Mouse (Mus musculus) lung, embryonic 16.5 days (tissue): ENCODE data around the gene Nxpe3. TPM values are rescaled to one million over a fixed set of nuclear protein-coding genes. Genes with fewer than 3 reads are reported as not detected.

Source experiments
- ATAC-seq: fragments of 200-750 bp; cut with Nextera tagmentation; 2 replicates; pipeline ENCODE4 v1.8.0; 2017; ENCODE audit warnings: low read depth, mild to moderate bottlenecking, moderate library complexity
- H3K27ac ChIP-seq: fragments of 300-500 bp; sonication (generic); 2 replicates; pipeline ENCODE4 v1.5.1; 2014; ENCODE audit warnings: mild to moderate bottlenecking, control low read depth, low read length
- H3K27me3 ChIP-seq: fragments of 300-500 bp; sonication (generic); 2 replicates; pipeline ENCODE4 v1.6.1; 2014; ENCODE audit warnings: low read depth, low read length, mixed read lengths; ENCODE audit not compliant: control insufficient read depth, insufficient read depth
- H3K36me3 ChIP-seq: fragments of 300-500 bp; sonication (generic); 2 replicates; pipeline ENCODE4 v1.6.1; 2014; ENCODE audit warnings: low read length; ENCODE audit not compliant: control insufficient read depth, insufficient read depth
- H3K4me1 ChIP-seq: fragments of 300-500 bp; sonication (generic); replicated peaks from 2 replicates; pipeline ENCODE4 v1.6.1; 2014; ENCODE audit warnings: low read length, mixed read lengths; ENCODE audit not compliant: control insufficient read depth, insufficient read depth
- H3K4me2 ChIP-seq: fragments of 300-500 bp; sonication (generic); 2 replicates; pipeline ENCODE4 v1.6.1; 2014; ENCODE audit warnings: low read depth, low read length, control low read depth
- H3K4me3 ChIP-seq: fragments of 300-500 bp; sonication (generic); 2 replicates; pipeline ENCODE4 v1.5.1; 2014; ENCODE audit warnings: mild to moderate bottlenecking, low read length, control low read depth
- H3K9ac ChIP-seq: fragments of 300-500 bp; sonication (generic); 2 replicates; pipeline ENCODE4 v1.6.1; 2014; ENCODE audit warnings: low read length, control low read depth
- H3K9me3 ChIP-seq: fragments of 300-500 bp; sonication (generic); 2 replicates; pipeline ENCODE4 v1.6.1; 2016; ENCODE audit warnings: low read length; ENCODE audit not compliant: control insufficient read depth
- WGBS: fragments of 180-500 bp; shearing (Covaris S2); extraction: QIAGEN DNeasy Blood & Tissue Kit; methylation state at CpG from one replicate; pipeline ENCODE4 v1.1.7; 2014; 5-methylcytosine and 5-hydroxymethylcytosine counted together
- polyA plus RNA-seq: library from polyadenylated mRNA; unstranded; fragments of >200 nt; fragmentation: Nextera tagmentation; extraction: Ambion mirVana; gene quantifications from 2 replicates; pipeline ENCODE4 v1.2.1, GENCODE M21; 2015

The Nxpe3 gene
- polyA plus RNA-seq, result 0.99 and 1.1 TPM in 2 replicates

DNA sequence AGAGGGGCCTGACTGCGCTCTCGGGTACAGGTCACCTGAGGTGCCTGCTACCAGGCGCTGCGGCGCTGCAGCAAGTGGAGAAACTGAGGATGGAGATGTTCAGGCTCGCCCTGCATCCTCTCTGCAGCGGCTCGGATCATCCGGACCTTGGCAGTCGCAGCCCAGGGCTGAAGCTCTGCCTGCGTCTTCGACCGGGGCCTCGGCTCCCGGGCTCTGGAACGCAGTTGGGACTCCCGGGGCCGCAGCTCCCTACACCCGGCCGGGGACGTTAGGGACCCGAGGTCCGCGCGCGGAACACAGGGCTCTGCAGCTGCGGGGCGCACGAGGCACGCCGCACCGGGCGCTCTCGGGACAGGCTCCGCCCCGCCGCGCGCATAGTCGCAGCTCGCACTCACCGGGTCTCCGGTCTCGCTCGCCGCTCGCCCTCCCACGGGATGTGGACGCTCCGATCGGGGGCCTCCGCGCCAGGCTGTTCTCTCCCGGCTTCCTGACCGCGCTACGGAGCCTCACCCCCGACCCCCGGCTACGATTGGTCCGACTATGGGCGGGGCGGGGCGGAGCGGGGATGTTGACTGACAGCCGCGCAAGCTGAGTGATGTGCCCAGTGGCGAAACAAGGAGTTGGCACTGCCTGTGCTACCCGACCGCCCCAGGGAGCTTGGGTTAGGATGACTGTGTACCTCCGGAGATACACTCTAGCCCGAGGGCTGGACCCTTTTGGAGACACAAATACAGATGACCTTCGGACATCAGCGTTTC lies at the start of gene Nxpe3:
Gene Nxpe3 (minus strand): TSS at position 393 of the 758 bp plus-strand sequence.
- Histone ChIP-seq H3K9me3 (no peaks in the 10 kb centered on the region), H3K4me2 (peak within 1 kb of the TSS; percentile 88), H3K9ac (peak within 1 kb of the TSS; percentile 80), H3K4me3 (peak within 1 kb of the TSS; percentile 80), H3K4me1 (peaks cover 7% of the 10 kb centered on the region), H3K27me3 (no peaks in the 10 kb centered on the region), H3K36me3 (no peaks in the 10 kb centered on the region), H3K27ac (peak within 1 kb of the TSS; percentile 89)
- peak; percentile 95 for ATAC-seq
- under 1% methylated on average over 63 of the region's 74 CpGs for WGBS

DNA sequence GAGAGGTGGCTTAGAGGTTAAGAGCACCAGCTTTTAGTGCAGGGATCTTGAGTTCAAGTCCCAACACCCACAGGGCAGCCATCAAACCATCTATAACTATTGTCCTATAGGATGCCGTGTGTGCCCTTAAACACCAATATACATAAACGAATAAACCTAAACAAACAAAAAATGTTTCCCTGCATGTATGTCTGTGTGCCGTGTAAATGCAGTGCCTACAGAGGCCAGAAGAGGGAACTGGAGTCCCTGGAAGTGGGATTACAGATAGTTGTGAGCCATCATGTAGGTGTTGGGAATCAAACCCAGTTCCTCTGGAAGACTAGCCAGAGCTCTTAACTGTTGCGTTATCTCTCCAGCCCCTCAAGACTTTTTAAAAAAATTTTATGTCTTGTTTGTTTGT lies 45.7 kb upstream of the Nxpe3 start:
- Histone ChIP-seq H3K9me3 (no peaks in the 10 kb centered on the region), H3K9ac (no peak overlapping the region), H3K27ac (no peak overlapping the region), H3K27me3 (no peaks in the 10 kb centered on the region), H3K4me2 (no peak overlapping the region), H3K4me3 (no peak overlapping the region), H3K36me3 (no peaks in the 10 kb centered on the region), H3K4me1 (no peaks in the 10 kb centered on the region)
- WGBS, result 91% methylated on average over 4 of the region's 4 CpGs
- ATAC-seq, result no peak

DNA sequence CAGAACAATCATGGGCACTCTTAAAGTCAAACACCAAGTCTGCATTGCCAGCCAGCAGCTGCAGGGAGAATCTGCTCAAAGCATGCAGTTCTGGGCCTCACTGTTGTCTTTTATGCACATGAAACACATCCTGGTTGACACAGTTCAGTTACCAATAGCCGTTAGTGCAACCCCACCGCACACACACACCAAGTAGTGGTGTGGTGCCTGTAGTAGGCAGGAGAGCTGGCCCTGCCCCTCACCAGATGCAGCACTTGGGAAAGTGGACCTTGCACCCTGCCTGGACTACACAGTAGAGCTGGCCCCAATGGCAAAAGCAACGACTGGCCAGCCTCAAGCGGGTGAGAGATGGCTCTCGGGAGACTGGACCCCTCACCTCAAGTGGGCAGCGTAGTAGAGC lies 44.6 kb upstream of the Nxpe3 start:
- Histone ChIP-seq H3K9ac (no peak overlapping the region), H3K4me2 (no peak overlapping the region), H3K27ac (no peak overlapping the region), H3K4me1 (no peaks in the 10 kb centered on the region), H3K36me3 (no peaks in the 10 kb centered on the region), H3K4me3 (no peak overlapping the region), H3K27me3 (no peaks in the 10 kb centered on the region), H3K9me3 (no peaks in the 10 kb centered on the region)
- WGBS, result 82% methylated on average over 6 of the region's 6 CpGs
- ATAC-seq, result no peak

DNA sequence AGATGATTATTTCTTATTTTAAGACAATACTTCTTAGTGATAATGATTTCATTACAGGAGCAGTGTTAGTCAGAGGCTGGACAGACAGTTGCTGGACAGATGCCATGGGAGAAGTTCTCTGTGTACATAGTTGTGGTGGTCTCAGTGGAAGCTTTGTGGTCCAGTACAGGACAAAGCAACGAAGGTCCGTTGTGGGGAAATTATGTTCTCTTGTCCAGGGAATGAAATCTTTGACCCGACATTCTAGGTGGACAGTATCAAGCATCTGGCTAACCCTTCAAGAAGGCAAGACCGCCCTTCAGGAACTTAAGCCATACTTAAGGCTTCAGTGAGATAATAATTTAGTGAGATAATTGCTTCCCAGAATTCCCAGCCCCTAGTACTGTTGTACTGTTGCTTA lies 43.7 kb upstream of the Nxpe3 start:
- H3K9ac ChIP-seq, result no peak overlapping the region
- 90% methylated on average over 4 of the region's 4 CpGs for WGBS
- no peak overlapping the region for H3K4me3 ChIP-seq
- no peak for ATAC-seq
- H3K4me2 ChIP-seq, result no peak overlapping the region
- no peaks in the 10 kb centered on the region for H3K4me1 ChIP-seq
- H3K27me3 ChIP-seq, result no peaks in the 10 kb centered on the region
- H3K9me3 ChIP-seq, result no peaks in the 10 kb centered on the region
- no peaks in the 10 kb centered on the region for H3K36me3 ChIP-seq
- no peak overlapping the region for H3K27ac ChIP-seq

DNA sequence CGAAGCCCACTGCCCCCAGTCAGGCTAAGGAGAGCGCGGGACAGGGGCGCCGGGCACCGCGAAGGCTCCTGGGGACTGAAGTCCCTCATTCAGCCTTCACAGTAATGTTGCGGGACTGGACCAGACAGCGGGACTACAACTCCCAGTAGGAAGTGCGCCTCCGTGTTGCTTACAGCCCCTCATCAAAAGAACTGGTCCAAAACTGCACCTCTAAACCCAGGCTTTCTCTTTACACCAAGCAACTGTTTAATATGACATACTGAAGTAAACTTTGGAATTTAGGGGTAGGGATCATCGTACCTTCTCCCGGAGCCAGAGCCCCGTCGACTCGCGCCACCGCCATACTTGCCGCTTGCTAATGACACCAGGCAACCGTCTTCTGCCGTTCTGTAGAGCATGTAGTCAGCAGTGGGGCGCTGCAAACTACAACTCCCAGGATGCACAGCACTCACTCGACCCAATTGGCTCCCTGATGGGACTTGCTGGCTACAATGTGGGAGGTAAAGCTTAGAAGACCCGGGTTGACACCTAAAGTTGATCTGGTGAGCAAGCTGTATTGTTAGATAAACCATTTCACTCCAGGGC lies 39.5 kb upstream of the Nxpe3 start, which contains the start of gene Cep97:
Gene Cep97 (minus strand): TSS at position 403 of the 585 bp plus-strand sequence.
- no peak within 1 kb of the TSS for H3K27ac ChIP-seq

DNA sequence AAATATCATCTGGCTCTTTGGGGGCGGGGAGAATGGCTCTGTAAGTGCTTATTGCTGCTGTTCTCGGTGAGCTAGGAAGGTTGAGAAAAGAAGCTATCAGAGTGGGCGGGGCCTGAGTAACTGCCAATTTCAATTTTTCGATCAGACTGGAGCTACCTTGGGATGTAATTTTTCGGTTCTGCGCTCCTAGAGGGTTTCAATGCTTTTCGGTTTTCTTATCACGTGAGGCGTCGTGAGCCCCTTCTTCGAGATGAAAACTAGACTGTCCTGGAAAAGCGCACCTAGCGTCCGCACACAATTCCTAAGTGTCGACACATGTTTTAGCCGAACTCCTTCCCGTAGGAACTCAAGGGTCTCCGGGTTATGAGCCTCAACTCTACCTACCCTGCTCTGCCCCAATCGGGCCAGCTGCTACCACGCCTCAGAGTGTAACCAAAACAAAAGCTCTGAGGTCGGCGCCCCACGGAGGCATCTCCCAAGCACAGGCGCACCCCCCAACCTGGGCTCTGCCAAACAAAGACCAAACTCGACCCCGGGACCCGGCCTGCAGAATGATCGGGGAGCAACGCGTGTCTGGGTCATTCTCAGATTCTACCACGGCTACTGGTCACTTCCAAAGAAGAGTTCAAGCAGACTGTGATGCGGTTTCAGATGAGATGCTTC lies 38.7 kb upstream of the Nxpe3 start:
- no peaks in the 10 kb centered on the region for H3K4me1 ChIP-seq
- H3K27me3 ChIP-seq, result no peaks in the 10 kb centered on the region
- no peaks in the 10 kb centered on the region for H3K9me3 ChIP-seq
- peak overlapping the region; percentile 68 for H3K9ac ChIP-seq
- H3K27ac ChIP-seq, result no peak overlapping the region
- H3K4me3 ChIP-seq, result peak overlapping the region; percentile 68
- under 1% methylated on average over 32 of the region's 32 CpGs for WGBS
- H3K4me2 ChIP-seq, result peak overlapping the region; percentile 73
- H3K36me3 ChIP-seq, result no peaks in the 10 kb centered on the region
- ATAC-seq, result peak; percentile 55

More for the DNA sequence above, 39.5 kb upstream of the Nxpe3 start, which contains the start of gene Cep97:
- Histone ChIP-seq H3K4me1 (no peaks in the 10 kb centered on the region), H3K9ac (peak within 1 kb of the TSS; percentile 68), H3K27me3 (no peaks in the 10 kb centered on the region), H3K9me3 (no peaks in the 10 kb centered on the region), H3K4me2 (peak within 1 kb of the TSS; percentile 73), H3K36me3 (no peaks in the 10 kb centered on the region), H3K4me3 (peak within 1 kb of the TSS; percentile 68)
- ATAC-seq, result peak; percentile 99
- WGBS, result 0% methylated on average over 24 of the region's 24 CpGs

DNA sequence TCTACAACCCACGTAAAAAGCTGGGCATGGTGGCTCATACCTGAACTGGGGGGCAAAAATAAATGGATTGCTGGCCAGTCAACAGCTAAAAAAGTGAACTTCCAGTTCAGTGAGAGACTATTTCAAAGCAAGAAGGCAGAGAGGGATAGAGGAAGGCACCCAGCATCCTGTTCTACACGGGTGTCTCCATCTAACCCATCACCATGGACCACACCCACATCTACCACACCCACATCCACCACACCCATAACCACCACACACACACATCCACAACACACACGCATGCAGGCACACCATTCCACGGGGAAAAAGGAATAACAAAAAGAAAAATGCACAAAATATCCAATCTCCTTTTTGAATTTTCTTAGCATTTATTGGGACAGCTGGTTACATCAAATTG lies 28.9 kb upstream of the Nxpe3 start:
- Histone ChIP-seq H3K4me3 (no peak overlapping the region), H3K36me3 (peaks cover 8% of the 10 kb centered on the region), H3K9me3 (no peaks in the 10 kb centered on the region), H3K9ac (no peak overlapping the region), H3K27me3 (no peaks in the 10 kb centered on the region), H3K4me2 (no peak overlapping the region), H3K27ac (no peak overlapping the region), H3K4me1 (no peaks in the 10 kb centered on the region)
- ATAC-seq, result no peak
- 89% methylated on average over 4 of the region's 4 CpGs for WGBS

DNA sequence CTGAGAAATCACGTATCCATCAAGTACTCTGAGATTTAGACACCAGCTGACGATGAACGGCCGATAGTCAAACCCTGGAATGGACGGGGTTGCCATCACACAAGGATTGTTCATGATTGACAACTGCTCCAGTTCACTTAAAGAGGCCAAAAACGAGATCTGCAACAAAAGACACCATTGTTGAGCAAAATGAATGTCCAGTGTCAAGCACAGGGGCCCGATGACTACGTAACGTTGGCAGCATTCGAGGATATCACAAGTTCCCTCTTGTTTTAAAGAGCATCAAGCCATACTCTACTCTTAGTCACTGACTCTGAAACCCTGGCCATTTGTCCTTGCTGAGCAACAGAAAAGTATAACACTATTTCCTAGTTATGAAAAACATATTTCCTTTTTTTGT lies 27.0 kb upstream of the Nxpe3 start:
- peaks cover 8% of the 10 kb centered on the region for H3K36me3 ChIP-seq
- 90% methylated on average over 10 of the region's 10 CpGs for WGBS

DNA sequence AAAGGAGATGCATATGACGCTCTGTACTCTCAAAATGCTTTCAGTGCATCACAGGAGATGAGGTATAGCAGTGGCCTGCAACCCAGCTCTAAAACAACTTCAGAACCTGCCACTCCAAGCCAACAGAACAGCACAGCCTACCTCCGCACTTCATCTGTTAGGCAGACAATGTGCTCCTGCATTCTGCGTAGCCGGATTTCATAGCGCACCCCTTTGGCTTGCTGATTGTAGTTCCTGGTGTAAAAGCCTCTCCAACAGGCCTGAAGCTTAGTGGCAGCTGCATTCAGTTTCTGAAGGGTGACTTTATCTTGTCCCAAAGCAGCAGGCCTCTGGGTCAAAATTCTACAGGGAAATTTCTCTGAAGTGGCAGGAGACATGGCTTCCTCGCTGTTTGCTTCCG lies 19.6 kb upstream of the Nxpe3 start:
- no peak overlapping the region for H3K4me2 ChIP-seq
- no peaks in the 10 kb centered on the region for H3K9me3 ChIP-seq
- H3K9ac ChIP-seq, result no peak overlapping the region
- H3K4me1 ChIP-seq, result no peaks in the 10 kb centered on the region
- H3K27ac ChIP-seq, result no peak overlapping the region
- H3K27me3 ChIP-seq, result no peaks in the 10 kb centered on the region
- H3K36me3 ChIP-seq, result peaks cover 14% of the 10 kb centered on the region
- no peak overlapping the region for H3K4me3 ChIP-seq
- WGBS, result 94% methylated on average over 7 of the region's 7 CpGs
- no peak for ATAC-seq

More for the DNA sequence above, 27.0 kb upstream of the Nxpe3 start:
- no peak overlapping the region for H3K4me3 ChIP-seq
- no peaks in the 10 kb centered on the region for H3K9me3 ChIP-seq
- no peaks in the 10 kb centered on the region for H3K4me1 ChIP-seq
- ATAC-seq, result no peak
- H3K27ac ChIP-seq, result no peak overlapping the region
- H3K4me2 ChIP-seq, result no peak overlapping the region
- no peaks in the 10 kb centered on the region for H3K27me3 ChIP-seq
- no peak overlapping the region for H3K9ac ChIP-seq
